Mouse (Mus musculus) brown adipose tissue, adult 24 weeks (tissue): ENCODE data around the gene Tmem63b. TPM values are rescaled to one million over a fixed set of nuclear protein-coding genes. Genes with fewer than 3 reads are reported as not detected.

Experiments used
- H3K27ac ChIP-seq: fragments of 200-500 bp; replicated peaks from 2 replicates; pipeline ENCODE4 v1.5.1; 2012; ENCODE audit warnings: low read depth, mild to moderate bottlenecking, low read length
- H3K4me1 ChIP-seq: fragments of 200-500 bp; 2 replicates; pipeline ENCODE4 v1.6.1; 2012; ENCODE audit warnings: low read length, mixed read lengths; ENCODE audit not compliant: control insufficient read depth, insufficient read depth, insufficient read length
- H3K4me3 ChIP-seq: fragments of 200-500 bp; 2 replicates; pipeline ENCODE4 v1.5.1; 2012; ENCODE audit warnings: low read depth, mild to moderate bottlenecking, low read length, moderate library complexity; ENCODE audit not compliant: insufficient read depth
- polyA plus RNA-seq: library from polyadenylated mRNA; stranded (reverse); fragments of >200 nt; gene quantifications from 2 replicates; pipeline ENCODE4 v1.2.4, GENCODE M21; 2012; ENCODE audit not compliant: missing spikeins, insufficient read depth, insufficient read length

The Tmem63b gene
- polyA plus RNA-seq: 14.2 and 24.2 TPM in 2 replicates

DNA sequence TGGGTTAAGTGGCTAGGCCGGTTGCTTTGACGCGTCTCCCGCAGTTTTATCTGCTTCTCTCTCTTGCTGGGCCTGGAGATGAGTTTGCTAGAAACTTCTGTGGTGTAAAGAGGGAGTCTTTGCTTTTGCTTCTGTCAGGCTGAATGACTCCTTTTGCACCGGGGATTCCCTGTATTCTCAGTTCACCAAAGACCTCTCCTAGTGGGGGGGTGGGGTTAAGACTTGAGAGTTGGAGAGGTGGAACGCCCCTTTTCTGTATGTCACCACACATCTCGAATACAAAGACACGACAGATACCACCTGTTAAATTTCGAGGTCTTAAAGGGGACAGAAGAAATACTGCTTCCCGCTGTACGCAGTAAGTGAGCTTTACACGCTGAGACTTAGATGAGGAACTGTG, at the start of gene Tmem63b:
Tmem63b (minus strand) TSS at position 190 of the 400 bp plus-strand sequence.
- H3K4me3 ChIP-seq: peak within 1 kb of the TSS; percentile 96
- H3K27ac ChIP-seq: peak within 1 kb of the TSS; percentile 45
- peaks cover 6% of the 10 kb centered on the region for H3K4me1 ChIP-seq

DNA sequence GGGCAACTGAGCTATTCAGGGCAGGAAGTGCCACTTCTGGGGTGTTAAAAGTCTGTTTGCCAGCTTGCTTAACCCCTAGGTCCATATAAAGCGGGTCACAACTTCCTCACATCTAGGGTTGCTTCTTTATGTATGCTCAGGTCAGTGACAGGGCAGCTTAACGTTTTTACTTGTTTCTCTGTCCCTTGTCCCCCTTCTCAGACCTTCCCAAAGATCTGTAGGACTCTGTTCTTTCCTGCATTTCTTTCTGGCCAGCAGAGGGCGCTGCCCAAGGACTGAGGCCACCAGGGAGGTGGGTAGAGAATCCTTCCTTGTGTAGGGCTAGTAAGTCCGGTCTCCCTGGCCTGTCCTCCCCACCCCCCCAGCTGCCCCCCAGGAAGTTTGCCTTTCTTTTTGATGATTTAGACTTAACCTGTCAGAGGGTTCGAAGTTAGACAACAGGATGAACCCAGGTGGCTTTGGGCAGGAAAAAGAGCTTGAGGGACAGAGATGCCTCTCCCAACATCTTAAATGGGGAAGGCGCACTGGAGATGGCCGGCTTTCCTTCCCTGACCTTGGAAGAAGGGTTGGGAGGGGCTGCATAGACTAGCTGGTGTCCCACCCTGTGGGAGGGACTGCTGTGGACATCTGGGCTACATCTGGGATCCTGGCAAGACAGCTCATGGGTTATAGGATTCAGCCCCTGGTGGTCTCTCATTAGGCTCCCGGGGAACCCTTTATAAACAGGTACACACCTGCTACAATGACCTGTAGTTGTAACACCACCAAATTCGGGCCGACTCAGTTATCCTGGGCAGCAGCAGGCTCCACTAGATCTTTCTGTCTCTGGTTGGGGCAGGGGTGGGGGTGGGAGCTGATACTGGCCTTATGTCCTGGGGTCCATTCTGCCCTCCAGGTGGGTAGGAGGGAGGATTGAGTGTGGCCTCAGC, 48.9 kb upstream of the Tmem63b start:
- H3K27ac ChIP-seq: peak overlapping the region; percentile 61
- peaks cover 3% of the 10 kb centered on the region for H3K4me1 ChIP-seq
- no peak overlapping the region for H3K4me3 ChIP-seq

DNA sequence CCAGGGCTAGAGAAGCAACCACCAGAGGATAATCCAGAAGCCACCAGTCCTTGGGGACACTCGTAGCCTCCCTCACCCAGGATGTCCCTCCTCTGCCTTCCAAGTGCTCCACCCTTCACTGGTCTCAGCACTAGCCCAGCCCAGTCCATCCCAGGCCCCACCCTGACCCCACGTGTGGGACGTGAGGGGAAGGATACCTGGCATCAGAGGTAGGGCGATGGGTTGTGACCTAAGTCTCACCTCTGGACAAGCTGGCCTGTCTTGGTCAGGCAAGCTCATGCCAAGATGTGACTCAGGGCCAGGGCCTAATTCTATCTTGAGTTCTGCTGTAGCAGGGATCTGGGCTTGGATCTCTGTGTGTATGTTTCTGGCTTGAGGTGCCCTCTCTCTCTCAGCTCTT, 48.2 kb upstream of the Tmem63b start:
- Histone ChIP-seq H3K27ac (peak overlapping the region; percentile 61), H3K4me1 (peaks cover 3% of the 10 kb centered on the region), H3K4me3 (no peak overlapping the region)

DNA sequence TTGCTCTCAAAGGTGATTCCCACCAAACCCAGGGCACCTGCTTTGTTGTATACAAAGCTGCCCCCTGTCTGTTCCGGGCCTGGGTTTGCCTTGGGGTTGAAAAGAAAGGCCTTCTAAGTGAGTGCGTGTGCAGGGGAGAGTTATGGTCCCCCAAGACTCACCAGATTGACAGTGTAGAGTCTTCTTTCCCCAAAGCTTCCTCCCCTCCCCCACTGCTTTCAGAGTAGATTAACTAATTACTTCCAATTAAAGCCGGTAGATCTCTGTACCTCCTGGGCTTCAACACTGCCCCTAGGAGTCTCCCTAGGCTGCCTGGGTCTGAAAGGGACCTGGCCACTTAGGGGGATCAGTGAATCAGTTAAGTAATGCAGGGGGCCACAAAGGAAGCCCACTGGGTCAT, 47.6 kb upstream of the Tmem63b start:
- peak overlapping the region; percentile 25; the same call in 1 of the 2 replicates for H3K27ac ChIP-seq
- no peak overlapping the region for H3K4me3 ChIP-seq
- peaks cover 3% of the 10 kb centered on the region for H3K4me1 ChIP-seq

DNA sequence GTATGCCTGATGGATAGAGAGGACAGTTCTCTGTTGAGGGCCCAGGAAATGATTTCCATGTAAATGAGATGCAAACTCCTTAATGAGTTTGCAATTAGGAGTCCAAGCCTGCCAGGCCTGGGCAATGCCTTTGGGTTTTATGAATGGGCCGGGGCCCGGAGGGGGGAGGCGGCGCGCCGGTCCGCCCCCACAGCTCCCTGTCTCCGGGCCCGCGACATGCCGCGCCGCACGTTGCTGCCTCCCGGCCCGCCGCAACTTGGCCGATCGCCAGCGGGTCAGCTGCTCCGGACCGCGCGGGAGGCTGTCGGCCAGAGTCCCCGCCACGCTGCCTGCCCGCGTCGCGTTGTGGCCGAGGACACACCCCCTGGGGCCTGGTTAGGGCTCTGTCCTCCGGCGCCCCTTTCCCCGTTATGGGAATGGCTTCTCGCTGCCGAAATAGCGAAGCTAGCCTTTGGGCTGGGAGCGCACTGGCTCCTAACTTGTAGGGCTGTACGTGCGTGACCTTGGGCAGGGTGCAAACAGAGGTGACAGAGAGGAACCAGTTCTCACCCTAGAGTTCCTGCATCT, 47.1 kb upstream of the Tmem63b start, which contains the start of gene 1600014C23Rik:
1600014C23Rik (minus strand) TSS at position 110 of the 567 bp plus-strand sequence.
- Histone ChIP-seq H3K4me1 (peaks cover 3% of the 10 kb centered on the region), H3K4me3 (peak within 1 kb of the TSS; percentile 11; the same call in 1 of the 2 replicates), H3K27ac (peak within 1 kb of the TSS; percentile 25; the same call in 1 of the 2 replicates)

DNA sequence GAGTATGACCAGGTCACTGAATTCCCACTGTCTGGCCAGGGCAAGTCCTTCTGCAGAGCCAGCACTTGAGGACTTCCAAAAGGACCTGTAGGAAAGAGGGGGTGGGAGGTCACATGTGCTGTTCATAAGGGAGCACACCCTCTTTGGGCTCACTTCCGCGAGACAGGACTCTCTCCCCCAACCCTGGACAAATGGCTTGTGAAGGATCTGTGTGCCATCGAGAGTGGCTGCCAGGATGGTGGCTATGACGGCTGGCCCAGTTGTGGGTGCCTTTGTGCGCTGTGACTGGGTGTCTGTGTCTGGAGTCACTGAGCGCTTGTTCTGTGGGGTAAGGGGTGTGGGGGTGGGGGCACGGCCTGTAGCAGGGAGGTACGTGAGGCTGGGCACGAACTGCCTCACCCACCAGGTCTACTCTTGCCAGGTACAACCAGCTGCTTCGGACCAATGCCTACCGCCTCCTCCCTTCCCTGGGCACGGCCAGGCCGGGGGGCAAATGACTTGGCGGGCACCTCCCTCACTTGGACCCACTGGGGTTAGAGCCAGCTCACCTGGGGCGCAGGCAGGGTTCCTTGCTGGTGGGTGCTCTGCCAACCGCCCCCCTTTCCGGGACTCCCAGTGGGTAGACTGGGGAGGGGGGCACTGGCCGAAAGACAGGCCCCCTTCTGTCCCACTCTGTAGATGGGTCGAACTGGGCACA, 46.5 kb upstream of the Tmem63b start:
- Histone ChIP-seq H3K4me1 (peaks cover 3% of the 10 kb centered on the region), H3K4me3 (no peak overlapping the region), H3K27ac (no peak overlapping the region)

DNA sequence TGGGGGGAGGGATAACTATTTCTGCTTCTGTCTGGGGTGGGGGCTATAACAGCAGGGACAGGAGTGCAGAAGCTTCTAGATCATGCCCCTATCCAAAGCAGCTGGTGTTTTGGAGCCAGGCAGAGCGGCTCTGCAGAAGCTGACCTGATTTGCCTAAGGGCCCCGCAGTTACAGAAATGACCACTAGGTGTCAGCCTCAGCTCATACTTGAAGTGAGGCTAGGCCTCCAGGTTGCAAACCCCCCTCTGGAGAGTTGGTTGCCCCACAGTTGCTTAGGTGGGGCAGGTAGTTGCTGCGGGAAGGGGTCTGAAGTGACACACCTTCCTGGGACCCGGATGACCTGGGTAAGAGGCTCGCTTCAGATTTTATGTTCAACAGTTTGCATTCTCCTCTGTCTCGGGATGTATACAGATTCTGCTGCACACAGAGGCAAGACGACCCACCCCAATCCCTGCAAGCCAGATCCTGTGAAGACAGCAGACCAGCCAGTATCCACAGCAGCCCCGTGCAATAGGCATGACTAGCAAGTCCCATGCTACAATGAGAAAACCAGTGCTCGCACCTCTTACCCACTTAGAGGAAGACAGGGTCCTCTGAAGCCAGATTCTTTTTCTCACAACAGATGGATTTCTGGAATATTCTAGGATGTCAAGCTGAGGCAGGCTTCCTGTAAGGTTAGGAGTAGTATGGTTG, 44.6 kb upstream of the Tmem63b start:
- H3K4me3 ChIP-seq: no peak overlapping the region
- no peak overlapping the region for H3K27ac ChIP-seq
- H3K4me1 ChIP-seq: peaks cover 3% of the 10 kb centered on the region

DNA sequence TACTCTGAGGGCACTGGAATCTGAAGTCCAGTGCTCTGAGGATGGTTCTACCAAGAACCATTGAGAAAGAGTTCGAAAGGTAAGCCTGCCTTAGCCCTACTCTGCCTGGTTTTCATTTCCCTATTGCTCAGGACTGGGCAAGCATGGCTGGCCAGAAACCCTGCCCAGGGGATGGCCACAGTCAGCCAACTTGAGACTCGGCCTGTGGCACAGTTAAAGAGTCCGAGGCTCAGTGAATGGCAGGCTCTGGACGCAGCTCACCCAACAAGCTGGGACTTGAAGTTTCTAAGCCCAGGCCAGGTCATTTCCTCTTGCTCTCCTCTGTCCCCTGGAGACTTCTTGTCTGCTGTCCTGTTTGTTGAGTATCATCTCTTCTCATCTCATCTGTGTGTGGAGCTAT, 44.0 kb upstream of the Tmem63b start:
- Histone ChIP-seq H3K4me3 (no peak overlapping the region), H3K4me1 (peaks cover 3% of the 10 kb centered on the region), H3K27ac (no peak overlapping the region)

DNA sequence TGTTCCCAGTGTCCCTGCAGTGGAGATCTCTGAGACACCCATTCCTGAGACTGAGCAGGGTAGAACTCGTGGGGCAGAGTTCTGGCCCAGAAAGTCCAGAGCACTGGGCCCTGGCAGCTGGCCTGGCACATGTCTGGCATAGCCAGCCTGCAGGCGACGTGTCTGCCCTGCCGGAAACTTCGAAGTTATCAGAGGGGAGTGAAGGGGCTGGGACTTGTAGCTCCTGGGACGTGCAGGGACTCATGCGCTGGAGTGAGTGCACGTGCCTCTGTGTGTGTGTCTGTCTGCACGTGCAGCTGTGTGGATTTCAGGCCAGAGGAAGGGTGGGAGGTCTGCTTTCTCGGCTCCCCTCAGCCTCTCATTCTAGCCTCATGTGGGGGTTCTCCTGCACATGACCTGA, 42.7 kb upstream of the Tmem63b start:
- Histone ChIP-seq H3K4me3 (no peak overlapping the region), H3K27ac (no peak overlapping the region), H3K4me1 (no peaks in the 10 kb centered on the region; the same call in 1 of the 2 replicates)

DNA sequence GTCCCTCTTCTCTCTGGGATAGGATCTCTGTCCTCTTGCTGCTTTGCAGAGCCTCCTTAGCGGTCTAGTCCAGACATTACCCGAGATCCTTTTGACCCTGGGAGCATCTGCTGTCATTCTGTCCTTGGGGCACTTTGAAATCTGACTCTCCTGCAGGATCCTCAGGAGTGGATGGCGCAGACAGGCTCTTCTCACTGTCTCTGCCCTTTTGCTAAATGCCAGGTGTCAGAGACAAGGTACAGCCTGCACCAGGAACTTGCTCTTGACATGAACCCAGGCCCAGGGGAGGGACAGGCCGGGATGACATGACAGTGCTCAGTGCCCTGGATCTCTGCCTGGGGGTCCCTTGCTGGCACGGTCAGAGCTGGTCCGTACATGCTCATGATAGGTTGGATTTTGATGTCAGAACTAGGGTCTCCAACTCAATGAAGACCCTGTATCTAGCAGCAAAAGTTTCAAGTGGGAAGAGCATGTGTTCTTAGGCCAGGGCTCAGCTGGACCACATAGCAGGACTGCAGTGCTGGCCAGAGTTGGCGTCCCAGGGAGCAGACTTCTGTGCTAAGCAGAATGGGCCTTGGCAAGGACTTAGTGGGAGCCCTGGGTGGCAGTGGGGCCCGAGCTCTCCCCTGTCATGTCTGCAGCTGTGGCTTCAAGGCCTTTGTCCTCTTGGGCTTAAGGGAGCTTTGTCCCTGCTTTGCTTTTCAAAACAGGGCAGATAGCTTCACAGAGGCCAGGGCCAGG, 41.4 kb upstream of the Tmem63b start:
- no peak overlapping the region for H3K27ac ChIP-seq
- no peak overlapping the region for H3K4me3 ChIP-seq
- no peaks in the 10 kb centered on the region for H3K4me1 ChIP-seq

DNA sequence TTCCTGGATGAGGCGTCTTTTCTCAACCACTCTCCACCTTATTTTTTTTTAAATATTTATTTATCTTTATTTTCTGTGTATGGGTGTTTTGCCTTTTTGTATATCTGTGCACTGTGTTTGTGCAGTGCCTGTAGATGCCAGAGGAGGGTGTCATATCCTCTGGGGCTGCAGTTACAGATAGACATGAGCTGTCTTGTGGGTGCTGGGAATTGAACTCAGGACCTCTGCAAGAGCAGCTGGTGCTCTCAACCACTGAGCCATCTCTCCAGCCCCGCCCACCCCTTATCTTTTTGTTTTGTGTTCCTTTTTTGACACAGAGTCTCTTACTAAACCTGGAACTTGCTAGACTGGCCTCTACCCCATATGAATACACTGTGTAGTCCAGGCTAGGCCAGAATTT, 40.8 kb upstream of the Tmem63b start:
- H3K4me1 ChIP-seq: no peaks in the 10 kb centered on the region
- no peak overlapping the region for H3K27ac ChIP-seq
- no peak overlapping the region for H3K4me3 ChIP-seq

DNA sequence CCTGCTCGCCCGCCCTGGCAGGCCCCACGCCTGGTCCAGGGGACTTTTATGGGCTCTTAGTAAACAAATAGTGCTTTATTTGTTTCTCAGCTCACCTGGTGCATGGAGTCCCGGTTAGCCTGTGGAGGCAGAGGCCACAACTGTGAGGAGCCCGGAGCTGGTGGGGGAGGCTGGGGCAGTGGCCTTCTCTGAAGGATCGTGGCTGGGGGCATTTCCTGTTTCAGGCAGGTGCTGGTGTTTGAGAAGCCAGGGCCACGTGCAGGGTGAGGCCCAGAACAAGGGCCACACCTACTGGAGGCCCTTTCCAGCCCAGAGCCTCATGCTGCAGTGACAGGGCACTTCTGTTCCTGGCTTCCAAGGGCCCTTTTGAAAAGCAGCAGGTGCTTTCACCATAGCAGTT, 39.5 kb upstream of the Tmem63b start:
- H3K4me3 ChIP-seq: no peak overlapping the region
- H3K27ac ChIP-seq: no peak overlapping the region
- no peaks in the 10 kb centered on the region for H3K4me1 ChIP-seq

DNA sequence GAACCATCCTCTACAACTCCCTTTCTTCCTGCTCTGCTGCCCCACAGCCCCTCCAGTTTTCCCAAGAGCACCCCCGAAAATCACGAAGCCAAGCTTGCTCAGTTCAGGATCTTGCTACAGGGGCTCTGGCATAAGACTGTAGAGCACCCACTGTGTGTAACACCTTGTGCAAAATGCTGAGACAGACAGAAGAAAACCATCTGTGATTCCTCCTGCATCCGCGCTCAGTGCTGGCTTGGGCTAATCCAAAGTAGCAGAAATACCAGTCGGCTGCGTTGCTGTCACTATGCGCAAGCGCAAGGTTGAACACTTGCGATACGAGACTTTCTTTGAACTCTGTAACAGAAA, 37.8 kb upstream of the Tmem63b start:
- Histone ChIP-seq H3K27ac (no peak overlapping the region), H3K4me1 (no peaks in the 10 kb centered on the region), H3K4me3 (no peak overlapping the region)
